Comparison of ENCODE assay signal across 8 mouse cellular contexts in the genomic region with DNA sequence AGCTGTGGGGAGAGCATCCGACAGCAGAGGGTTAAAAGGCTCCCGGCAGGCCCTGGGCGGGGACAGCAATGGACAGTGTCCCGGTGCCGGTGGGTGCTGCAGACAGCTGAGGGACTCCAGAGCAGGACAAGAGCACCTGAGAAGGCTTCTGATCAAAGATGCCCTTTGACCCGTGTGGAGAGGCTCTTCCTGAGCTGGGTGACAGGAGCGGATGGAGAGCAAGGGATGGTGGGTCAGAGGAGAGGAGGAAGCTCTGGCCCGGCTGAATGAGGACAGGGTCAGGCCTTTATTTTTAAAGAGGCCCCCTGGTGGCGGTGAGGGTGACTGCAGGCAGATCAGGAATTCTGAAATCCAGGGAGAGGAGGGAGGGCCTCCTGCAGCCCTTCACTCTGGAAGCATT. TPM values are rescaled to one million over a fixed set of nuclear protein-coding genes. Genes with fewer than 3 reads are reported as not detected.
DNase-seq lines count a peak whose midpoint lies in the region; ATAC-seq and TF ChIP-seq lines count a peak whose summit lies in the region.

No protein-coding gene starts in this region.

- peak overlapping the region; percentile 58; the same call in 1 of the 2 replicates for H3K9ac ChIP-seq in ES-E14 (ENCODE audit: insufficient read depth, low read depth, low read length, poor library complexity, severe bottlenecking)
- peak overlapping the region; percentile 43; the same call in 1 of the 2 replicates for H3K9ac ChIP-seq in lung, embryonic 14.5 days

- peaks cover 37% of the 10 kb centered on the region for H3K36me3 ChIP-seq in ES-E14 (ENCODE audit: control insufficient read depth, insufficient read depth, low read length, poor library complexity, severe bottlenecking)
- peaks cover 42% of the 10 kb centered on the region for H3K36me3 ChIP-seq in lung, embryonic 14.5 days (ENCODE audit: insufficient read depth)

- WGBS in lung, embryonic 14.5 days: 3% methylated on average over 9 of the region's 9 CpGs

- H3K4me1 ChIP-seq in ES-E14 (ENCODE audit: control insufficient read depth in 2 of 2, insufficient read depth in 2 of 2, low read length in 2 of 2, poor library complexity in 1 of 2): peaks cover 1 to 3% of the 10 kb centered on the region in 2 experiments; a peak in 1 of 4 replicates
- no peaks in the 10 kb centered on the region for H3K4me1 ChIP-seq in lung, embryonic 14.5 days (ENCODE audit: insufficient read depth)

- H3K4me3 ChIP-seq in ES-E14 (ENCODE audit: insufficient read depth in 1 of 2, low read depth in 1 of 2, low read length in 2 of 2, poor library complexity in 1 of 2, severe bottlenecking in 1 of 2): peak overlapping the region in 1 of 2 experiments; percentile 34; a peak in 1 of 4 replicates
- peak overlapping the region; percentile 36 for H3K4me3 ChIP-seq in lung, embryonic 14.5 days (ENCODE audit: low read depth, low read length)

- peak; percentile 86 for TF ChIP-seq CTCF in lung, embryonic 14.5 days (IDR thresholded peaks at IDR 0.05; ENCODE audit: low read depth)

- DNase-seq in ES-E14 (ENCODE audit: low read depth, low spot score): no peak
- DNase-seq in cerebellum, adult 8-10 months: peak; percentile 89
- DNase-seq in forelimb bud, embryonic 11.5 days (ENCODE audit: low read depth, low spot score): peak; percentile 80
- DNase-seq in heart, postnatal 4 days: peak; percentile 90
- DNase-seq in layer of hippocampus, adult 8-10 months (ENCODE audit: low spot score in 2 of 2): peak; percentile 64 to 79
- peak; percentile 92 for DNase-seq in lung, embryonic 14.5 days
- peak; percentile 53 for DNase-seq in ovary, adult 18-20 months (ENCODE audit: low spot score)
- peak; percentile 68 for DNase-seq in thymus, postnatal 25 days

- H3K27me3 ChIP-seq in lung, embryonic 14.5 days (ENCODE audit: insufficient read depth, low read length): no peaks in the 10 kb centered on the region; the same call in 1 of the 2 replicates

- no peak overlapping the region for H3K27ac ChIP-seq in ES-E14 (ENCODE audit: insufficient read depth, low read depth, low read length, poor library complexity, severe bottlenecking)
- H3K27ac ChIP-seq in lung, embryonic 14.5 days (ENCODE audit: low read depth): no peak overlapping the region

- in situ Hi-C loops in ES-E14 (cut with MboI; ENCODE audit: low sequenced_read_pairs in 2 of 2, unreplicated experiment in 2 of 2): no loop called here

- ATAC-seq in lung, embryonic 14.5 days (ENCODE audit: insufficient read depth): peak; percentile 74

- no peaks in the 10 kb centered on the region for H3K9me3 ChIP-seq in ES-E14 (ENCODE audit: control insufficient read depth, insufficient read depth, low read depth, low read length)
- H3K9me3 ChIP-seq in lung, embryonic 14.5 days (ENCODE audit: low read depth, low read length): no peaks in the 10 kb centered on the region

- H3K4me2 ChIP-seq in lung, embryonic 14.5 days: peak overlapping the region; percentile 66

TF ChIP-seq in ES-E14, 5 proteins besides CTCF, POLR2A, EP300 and RAD21:
- TF ChIP-seq ZNF384 (IDR thresholded peaks at IDR 0.05; ENCODE audit: low read depth, low read length) (no peak), ZC3H11A (IDR thresholded peaks at IDR 0.05; ENCODE audit: borderline replicate concordance, low read depth, low read length) (no peak), MAFK (IDR thresholded peaks at IDR 0.05; ENCODE audit: insufficient read depth, low read depth, low read length) (no peak), HCFC1 (IDR thresholded peaks at IDR 0.05; ENCODE audit: borderline replicate concordance, insufficient read depth, low read length) (no peak)

RNA-seq across cellular contexts. Expression of gene Triobp, which starts 4.9 kb away (rescaled TPM):
- 30.6 and 33.8 TPM in 2 replicates for total RNA-seq in ES-E14 (2012; rRNA removed)
- 10 to 100 TPM; 59.0 to 68.2 TPM for total RNA-seq in heart, postnatal 4 days (2021)
- 10 to 100 TPM in 2 of 4 experiments, 1 to 10 TPM in 2; 7.0 to 14.1 (median 11.5) TPM for total RNA-seq in layer of hippocampus, adult 8-10 months (2022)
- polyA plus RNA-seq in lung, embryonic 14.5 days (2014; fragmentation: Nextera tagmentation; extraction: Ambion mirVana): 47.5 and 49.2 TPM in 2 replicates

RNA-seq across cellular contexts. Expression of gene Nol12, which starts 7.9 kb away (rescaled TPM):
- 26.1 and 26.6 TPM in 2 replicates for total RNA-seq in ES-E14 (2012; rRNA removed)
- 10 to 100 TPM; 20.2 to 22.6 TPM for total RNA-seq in heart, postnatal 4 days (2021)
- total RNA-seq in layer of hippocampus, adult 8-10 months (2022): 10 to 100 TPM; 34.4 to 41.8 (median 37.7) TPM
- polyA plus RNA-seq in lung, embryonic 14.5 days (2014; fragmentation: Nextera tagmentation; extraction: Ambion mirVana): 52.8 and 57.4 TPM in 2 replicates

RNA-seq across cellular contexts. Expression of gene Lgals1, which starts 16.1 kb away (rescaled TPM):
- 541 and 1,081 TPM in 2 replicates for total RNA-seq in ES-E14 (2012; rRNA removed)
- total RNA-seq in heart, postnatal 4 days (2021): 100 to 1,000 TPM; 465 to 471 TPM
- 10 to 100 TPM; 16.9 to 40.3 (median 28.2) TPM for total RNA-seq in layer of hippocampus, adult 8-10 months (2022)
- polyA plus RNA-seq in lung, embryonic 14.5 days (2014; fragmentation: Nextera tagmentation; extraction: Ambion mirVana): 799 and 855 TPM in 2 replicates

RNA-seq across cellular contexts. Expression of gene Pdxp, which starts 28.9 kb away (rescaled TPM):
- total RNA-seq in ES-E14 (2012; rRNA removed): 15.8 and 19.7 TPM in 2 replicates
- 1 to 10 TPM; 9.3 to 9.4 TPM for total RNA-seq in heart, postnatal 4 days (2021)
- total RNA-seq in layer of hippocampus, adult 8-10 months (2022): 100 to 1,000 TPM; 140 to 156 (median 148) TPM
- 17.9 and 21.9 TPM in 2 replicates for polyA plus RNA-seq in lung, embryonic 14.5 days (2014; fragmentation: Nextera tagmentation; extraction: Ambion mirVana)

RNA-seq across cellular contexts. Expression of gene Sh3bp1, which starts 43.1 kb away (rescaled TPM):
- 10.5 and 17.3 TPM in 2 replicates for total RNA-seq in ES-E14 (2012; rRNA removed)
- total RNA-seq in heart, postnatal 4 days (2021): 10 to 100 TPM in 1 of 2 experiments, 1 to 10 TPM in 1; 7.7 to 11.1 TPM
- 10 to 100 TPM; 28.9 to 33.0 (median 31.8) TPM for total RNA-seq in layer of hippocampus, adult 8-10 months (2022)
- 43.5 and 43.9 TPM in 2 replicates for polyA plus RNA-seq in lung, embryonic 14.5 days (2014; fragmentation: Nextera tagmentation; extraction: Ambion mirVana)

Comparison
In these comparisons a context has a peak if more than half of its experiments do, and no peak if none do; other contexts are left out.
1. RNA of gene Lgals1, which starts 16.1 kb away (total RNA-seq): 541 to 1,081 TPM in ES-E14 and 465 to 471 TPM in heart, postnatal 4 days; 16.9 to 40.3 TPM in layer of hippocampus, adult 8-10 months; every median in the first group is over 10 times any median in the second.